Mouse (Mus musculus): ENCODE measurements at regions not wholly inside any gene's neighbourhood (a gene's known extent, or its start where the extent isn't known, plus 50 kb on each side); places are given as distances from the start of the nearest gene placed in this dataset.
A peak's percentile ranks its signal among the peaks of the same experiment; 100 is the strongest.

DNA sequence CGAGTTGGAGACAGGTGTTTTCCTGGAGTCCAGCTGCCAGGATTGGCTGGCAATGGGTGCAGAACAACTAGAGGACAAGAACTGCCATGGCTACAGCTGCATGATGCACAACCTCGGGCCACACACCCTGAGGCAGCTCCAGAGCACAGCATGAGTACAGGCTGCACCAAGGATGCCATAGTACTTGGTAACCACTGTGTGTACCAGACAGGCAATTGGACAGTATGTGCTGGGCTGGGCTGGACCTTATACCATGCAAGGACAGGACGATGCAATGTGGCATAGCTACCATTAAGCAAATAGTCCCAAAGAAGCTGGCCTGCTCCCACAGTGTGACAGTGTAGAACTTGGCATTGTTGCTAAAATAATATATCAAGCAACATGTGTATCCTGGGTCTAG is 54.6 kb upstream of the Cp start:
- Histone ChIP-seq H3K9ac (replicated peaks; ENCODE audit: low read depth, low read length) (no peak overlapping the region), H3K4me1 (ENCODE audit: control insufficient read depth, insufficient read depth, low read length) (peaks cover 4% of the 10 kb centered on the region; the same call in 1 of the 2 replicates), H3K27me3 (ENCODE audit: control insufficient read depth, insufficient read depth, low read length) (no peaks in the 10 kb centered on the region), H3K4me3 (ENCODE audit: low read depth, low read length) (no peak overlapping the region), H3K27ac (ENCODE audit: low read depth, low read length) (no peak overlapping the region), H3K9me3 (ENCODE audit: control insufficient read depth, low read length) (no peaks in the 10 kb centered on the region), H3K4me2 (ENCODE audit: low read depth, low read length) (no peak overlapping the region), H3K36me3 (ENCODE audit: control insufficient read depth, insufficient read depth, low read length) (no peaks in the 10 kb centered on the region)
- ATAC-seq (ENCODE audit: low read depth): 0 out of 2 replicates have a peak, but pooled peaks have one; percentile 18
- WGBS: 95% methylated on average over 3 of the region's 3 CpGs

DNA sequence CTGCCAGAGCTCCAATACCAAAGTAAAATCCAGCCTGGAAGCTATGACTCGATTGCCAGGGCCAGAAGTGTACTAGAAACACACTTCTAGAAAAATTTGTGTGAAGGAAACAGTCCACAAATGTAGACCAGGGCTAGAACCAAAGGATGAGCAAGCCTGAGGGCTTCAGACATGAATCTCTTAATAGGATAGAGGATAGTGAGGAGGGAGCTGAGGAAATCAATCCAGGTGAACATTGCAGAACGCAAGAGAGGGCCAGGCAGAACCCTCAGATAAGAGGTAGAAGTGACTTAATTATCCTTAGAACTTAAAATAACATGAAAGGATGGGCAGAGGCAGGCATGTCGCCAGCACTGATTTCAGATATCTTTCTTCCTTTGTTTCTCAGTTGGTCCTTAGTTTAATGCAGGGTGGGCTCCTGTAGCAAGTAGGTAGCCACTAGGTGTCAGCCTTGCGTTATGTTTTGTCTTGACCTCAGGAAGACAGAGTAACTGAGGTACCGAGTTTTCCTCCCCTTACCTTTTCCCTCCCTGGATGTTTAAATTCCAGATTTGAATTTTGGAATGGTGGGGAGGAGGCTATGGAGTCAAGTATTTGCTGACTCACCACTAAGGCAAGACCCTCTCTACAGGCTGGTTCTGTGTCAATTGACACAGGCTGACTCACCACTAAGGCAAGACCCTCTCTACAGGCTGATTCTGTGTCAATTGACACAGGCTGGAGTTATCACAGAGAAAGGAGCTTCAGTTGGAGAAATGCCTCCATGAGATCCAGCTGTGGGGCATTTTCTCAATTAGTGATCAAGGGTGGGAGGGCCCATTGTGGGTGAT is 52.2 kb upstream of the Cp start:
- Histone ChIP-seq H3K9ac (replicated peaks; ENCODE audit: low read depth, low read length) (no peak overlapping the region), H3K4me1 (ENCODE audit: control insufficient read depth, insufficient read depth, low read length) (no peaks in the 10 kb centered on the region), H3K27ac (ENCODE audit: low read depth, low read length) (no peak overlapping the region), H3K4me2 (ENCODE audit: low read depth, low read length) (no peak overlapping the region), H3K27me3 (ENCODE audit: control insufficient read depth, insufficient read depth, low read length) (no peaks in the 10 kb centered on the region), H3K9me3 (ENCODE audit: control insufficient read depth, low read length) (no peaks in the 10 kb centered on the region), H3K4me3 (ENCODE audit: low read depth, low read length) (no peak overlapping the region), H3K36me3 (ENCODE audit: control insufficient read depth, insufficient read depth, low read length) (no peaks in the 10 kb centered on the region)
- WGBS: 30% methylated on average over 5 of the region's 5 CpGs
- ATAC-seq (ENCODE audit: low read depth): peak; percentile 90; the same call in 1 of the 2 replicates
